Mouse (Mus musculus) embryonic fibroblast, embryonic 13.5 days (primary cell): ENCODE data around the gene Prss2.
"Not testable (repeated sequence)": the region's sequence is repeated elsewhere in the genome, so short reads cannot be mapped to it uniquely, and the experiment has no call there.

Source experiments
- CTCF ChIP-seq: IDR thresholded peaks from 2 replicates; pipeline ENCODE4 v1.5.1; 2011; ENCODE audit warnings: mild to moderate bottlenecking, control low read depth, low read length, moderate library complexity, borderline replicate concordance; ENCODE audit not compliant: insufficient read depth
- POLR2A ChIP-seq: IDR thresholded peaks from 2 replicates; pipeline ENCODE4 v1.6.1; 2011; ENCODE audit warnings: low read depth, mild to moderate bottlenecking, control low read depth, low read length, moderate library complexity

DNA sequence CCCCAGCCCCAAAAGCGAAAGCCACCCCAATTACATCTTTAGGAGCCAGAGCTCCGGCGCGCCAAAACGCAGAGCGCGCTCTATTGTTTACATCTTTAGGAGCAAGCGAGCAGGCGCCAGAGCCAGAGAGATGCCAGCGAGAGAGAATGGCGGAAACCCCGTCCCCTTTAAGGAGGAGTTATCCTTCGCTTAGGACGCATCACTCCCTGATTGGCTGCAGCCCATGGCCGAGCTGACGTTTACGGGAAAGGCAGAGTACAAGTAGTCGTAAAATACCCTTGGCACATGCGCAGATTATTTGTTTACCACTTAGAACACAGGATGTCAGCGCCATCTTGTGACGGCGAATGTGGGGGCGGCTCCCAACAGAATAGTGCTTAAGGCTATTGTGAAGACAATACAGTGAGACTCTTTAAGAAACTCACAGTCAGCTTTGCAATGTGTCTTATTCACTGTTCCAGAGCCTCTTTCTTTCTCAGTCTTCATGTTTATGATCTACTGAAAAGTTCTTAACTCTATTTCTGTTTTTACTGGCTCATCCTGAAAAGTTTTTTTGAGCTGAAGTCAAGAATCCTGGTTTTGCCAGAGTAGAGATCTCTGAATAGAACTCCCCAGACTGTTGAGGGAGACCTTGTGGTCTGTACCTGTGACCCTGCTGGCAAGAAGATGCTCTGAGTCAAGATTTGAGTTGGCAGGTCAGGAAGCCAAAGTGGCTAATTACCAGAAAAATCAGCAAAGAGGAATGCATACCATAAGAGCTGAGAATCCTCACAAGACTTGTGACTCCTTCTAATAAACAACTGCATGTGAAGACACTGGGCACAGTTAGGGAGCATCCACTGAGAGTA is 41.7 kb downstream of the Prss2 start:
- TF ChIP-seq CTCF, POLR2A: not testable (repeated sequence)
